Mouse (Mus musculus) liver (tissue): ENCODE measurements at regions not wholly inside any gene's neighbourhood (a gene's known extent, or its start where the extent isn't known, plus 50 kb on each side); places are given as distances from the start of the nearest gene placed in this dataset.
"Not testable (repeated sequence)": the region's sequence is repeated elsewhere in the genome, so short reads cannot be mapped to it uniquely, and the experiment has no call there.

Experiments
- DNase-seq: peaks from one replicate; pipeline ENCODE4 v3.0.0-alpha.2; 2020; ENCODE audit warnings: mixed read lengths

- DNase-seq, result no peak
These were observed 53.3 kb upstream of the Trdn start for GRCm38 (mm10) chr10:33027055-33027454.

GRCm38 (mm10) chr10:33022254-33022653 is 58.1 kb upstream of the Trdn start:
- no peak for DNase-seq

DNA sequence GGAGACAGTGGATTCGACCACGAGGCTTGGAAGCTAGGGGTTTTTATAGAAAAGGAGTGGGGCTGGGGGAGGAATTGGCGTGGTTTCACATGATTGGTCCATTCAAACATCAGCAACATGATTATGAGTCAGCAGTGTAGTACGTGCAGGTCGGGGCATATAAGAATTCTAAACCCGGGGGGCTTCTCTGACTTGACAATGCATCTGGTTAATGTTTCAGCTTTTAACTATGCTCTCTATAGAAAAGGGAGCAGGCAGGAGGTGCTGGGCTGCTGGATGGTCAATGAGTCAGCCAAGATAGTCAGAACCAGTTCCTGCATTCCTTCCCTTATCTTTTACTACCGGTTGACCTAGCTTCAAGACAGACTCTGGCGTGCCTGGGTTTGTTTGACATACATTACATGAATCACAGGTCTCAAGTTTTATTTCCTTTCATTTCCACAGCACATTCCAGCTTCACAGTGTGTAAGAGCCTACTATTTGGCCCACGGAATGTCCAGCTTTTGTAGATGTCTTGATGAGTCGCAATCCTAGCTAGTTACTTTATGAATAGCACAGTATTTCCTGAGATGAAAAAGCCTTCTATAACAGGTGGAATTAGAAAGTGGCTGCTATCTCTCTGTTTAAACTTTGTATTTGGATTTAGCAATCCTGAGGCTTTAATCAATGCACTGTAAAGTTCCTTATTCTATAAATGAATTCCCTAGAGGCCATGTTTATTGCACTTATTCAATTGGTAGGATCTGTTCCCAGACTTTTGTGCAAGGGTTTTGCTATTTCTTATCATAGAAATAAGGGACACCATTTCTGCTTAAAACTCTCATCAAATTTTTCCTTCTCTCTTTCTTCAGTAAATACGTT is 94.7 kb upstream of the Nkain2 start:
- DNase-seq, result peak; percentile 2

GRCm38 (mm10) chr10:32958286-32959043 is 68.2 kb upstream of the Nkain2 start:
- not testable (repeated sequence) for DNase-seq

DNA sequence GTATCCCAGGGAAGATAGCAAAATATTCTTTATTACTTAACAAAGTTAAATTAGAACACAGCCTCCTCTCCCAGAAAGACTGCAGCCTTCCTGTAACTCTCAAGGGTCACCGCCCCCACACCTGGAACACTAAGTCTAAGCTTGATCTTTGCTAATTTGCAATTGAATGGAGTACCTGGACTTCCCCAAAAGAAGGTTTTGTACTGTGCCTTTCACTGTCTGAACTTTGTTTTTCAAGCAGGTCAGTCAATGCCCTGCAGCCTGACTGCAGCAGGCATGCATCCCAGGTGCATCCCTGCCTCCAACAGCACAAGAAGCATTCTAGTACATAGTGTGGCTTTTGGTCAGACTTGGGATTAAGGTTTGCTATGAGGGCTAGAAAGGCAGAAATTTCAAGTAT is 67.2 kb upstream of the Nkain2 start:
- not testable (repeated sequence) for DNase-seq

GRCm38 (mm10) chr10:32953771-32954170 is 63.5 kb upstream of the Nkain2 start:
- DNase-seq, result not testable (repeated sequence)

- DNase-seq, result no peak
These were observed 62.2 kb upstream of the Nkain2 start for GRCm38 (mm10) chr10:32952494-32952893.

DNA sequence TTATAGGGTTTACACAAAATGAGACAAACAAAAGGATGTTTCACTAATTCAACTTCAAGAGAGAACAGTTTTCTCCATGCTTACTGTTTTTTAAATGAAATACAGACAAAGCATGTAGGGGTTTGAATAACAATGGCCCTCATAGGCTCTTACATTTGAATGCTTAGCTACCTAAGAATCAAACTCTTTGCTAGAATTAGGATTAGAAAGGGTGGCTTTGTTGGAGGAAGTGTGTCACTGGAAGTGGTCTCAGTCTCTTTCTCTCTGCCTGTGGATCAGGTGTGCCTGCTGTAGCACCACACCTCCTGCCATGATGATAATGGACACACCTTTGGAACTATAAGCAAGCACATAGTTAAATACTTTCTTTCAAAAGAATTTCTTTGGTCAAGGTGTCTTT is 52.8 kb upstream of the Nkain2 start:
- no peak for DNase-seq
